Mouse (Mus musculus) cerebellum, postnatal 36 days (tissue): ENCODE measurements at regions not wholly inside any gene's neighbourhood (a gene's known extent, or its start where the extent isn't known, plus 50 kb on each side); places are given as distances from the start of the nearest gene placed in this dataset.

Experiments
- DNase-seq, 2 experiments: peaks; one replicate each; pipeline ENCODE4 v3.0.0; 2021 to 2022; ENCODE audit warnings: mixed read lengths in 2 of 2

GRCm38 (mm10) chr9:100404426-100404825 is 82.2 kb downstream of the Il20rb start:
- no peak for DNase-seq

- peak; percentile 3 to 25 for DNase-seq
Observed at GRCm38 (mm10) chr9:100400366-100400765, 86.2 kb downstream of the Il20rb start.

- DNase-seq: no peak
Observed at GRCm38 (mm10) chr9:100396340-100396910, 90.2 kb downstream of the Il20rb start.

- peak; percentile 55 to 63 for DNase-seq
Observed at GRCm38 (mm10) chr9:100395711-100396110, 90.9 kb downstream of the Il20rb start.

- no peak for DNase-seq
Observed at GRCm38 (mm10) chr9:100394632-100395031, 92.0 kb downstream of the Il20rb start.

- no peak for DNase-seq
Observed at GRCm38 (mm10) chr9:100394166-100394565, 92.4 kb downstream of the Il20rb start.

GRCm38 (mm10) chr9:100392262-100392661 is 94.3 kb downstream of the Il20rb start:
- no peak for DNase-seq

GRCm38 (mm10) chr9:100391566-100392213 is 94.9 kb downstream of the Il20rb start:
- DNase-seq: no peak

- DNase-seq: no peak
Observed at GRCm38 (mm10) chr9:100388393-100388792, 98.2 kb downstream of the Il20rb start.

GRCm38 (mm10) chr9:100387171-100387685 is 99.4 kb downstream of the Il20rb start:
- no peak for DNase-seq

- peak; percentile 60 to 62 for DNase-seq
Observed at GRCm38 (mm10) chr9:100382492-100382891, 104.1 kb downstream of the Il20rb start.

- DNase-seq: no peak
Observed at GRCm38 (mm10) chr9:100369921-100370320, 116.7 kb downstream of the Il20rb start.

- no peak for DNase-seq
Observed at GRCm38 (mm10) chr9:100366816-100367215, 119.8 kb downstream of the Il20rb start.

GRCm38 (mm10) chr9:100359934-100360716 is 126.5 kb downstream of the Il20rb start:
- no peak for DNase-seq

- no peak for DNase-seq
Observed at GRCm38 (mm10) chr9:100357553-100357952, 129.0 kb downstream of the Il20rb start.

GRCm38 (mm10) chr9:100340796-100341195 is 145.8 kb downstream of the Il20rb start:
- DNase-seq: no peak

- no peak for DNase-seq
Observed at GRCm38 (mm10) chr9:100307765-100308164, 178.8 kb downstream of the Il20rb start.

GRCm38 (mm10) chr9:100307364-100307763 is 179.2 kb downstream of the Il20rb start:
- no peak for DNase-seq

- DNase-seq: no peak
Observed at GRCm38 (mm10) chr9:100303762-100304161, 182.8 kb downstream of the Il20rb start.

GRCm38 (mm10) chr9:100301613-100302012 is 185.0 kb downstream of the Il20rb start:
- DNase-seq: peak; percentile 11 to 15

- no peak for DNase-seq
Observed at GRCm38 (mm10) chr9:100277361-100277760, 209.2 kb downstream of the Il20rb start.

- no peak for DNase-seq
Observed at GRCm38 (mm10) chr9:100266528-100267387, 219.8 kb downstream of the Il20rb start.

- no peak for DNase-seq
Observed at GRCm38 (mm10) chr9:100252409-100252808, 234.2 kb downstream of the Il20rb start.
